Mouse (Mus musculus) B cell, adult 67 days (primary cell): ENCODE measurements around the gene Syt6. TPM values are rescaled to one million over a fixed set of nuclear protein-coding genes. Genes with fewer than 3 reads are reported as not detected.

Source experiments
- total RNA-seq, 2 experiments: library from RNA; stranded (reverse); gene quantifications; 4 replicates each; pipeline ENCODE4 v1.2.4; 2023

The Syt6 gene
- total RNA-seq, result not detected

DNA sequence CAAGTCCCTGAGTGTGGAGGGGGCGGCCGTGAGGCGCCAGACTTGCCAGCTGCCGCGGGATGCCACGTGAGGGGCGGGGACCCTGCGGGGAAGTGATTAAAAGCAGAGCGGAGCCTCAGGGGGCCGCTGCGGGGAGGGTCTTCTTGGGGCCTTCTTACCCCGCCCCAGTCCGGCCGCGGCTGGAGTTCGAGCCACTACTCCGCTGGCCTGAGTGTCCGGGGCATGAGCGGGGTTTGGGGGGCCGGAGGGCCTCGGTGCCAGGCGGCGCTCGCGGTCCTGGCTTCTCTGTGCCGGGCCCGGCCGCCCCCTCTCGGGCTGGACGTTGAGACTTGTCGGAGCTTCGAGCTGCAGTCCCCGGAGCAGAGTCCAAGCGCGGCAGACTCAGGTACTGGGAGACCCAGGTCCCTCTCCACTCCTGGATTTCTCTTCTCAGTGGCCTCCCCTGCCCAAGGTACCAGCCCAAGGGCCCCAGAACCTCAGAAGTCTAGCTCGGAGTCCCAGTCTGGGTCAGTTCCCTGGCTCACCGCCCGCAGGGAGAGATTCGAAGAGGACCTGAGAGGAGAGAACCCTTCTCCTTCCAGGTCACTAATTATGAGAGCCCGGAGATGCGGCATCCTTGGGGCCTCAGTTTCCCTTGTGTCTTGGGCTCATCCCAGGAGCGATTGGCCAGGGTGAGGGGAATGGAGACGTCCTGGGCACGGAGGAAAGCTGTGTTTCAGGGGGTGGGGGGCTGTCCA lies at the start of gene Syt6:
Gene Syt6, plus strand, starts transcription at position 76 of the 737 bp plus-strand sequence.

DNA sequence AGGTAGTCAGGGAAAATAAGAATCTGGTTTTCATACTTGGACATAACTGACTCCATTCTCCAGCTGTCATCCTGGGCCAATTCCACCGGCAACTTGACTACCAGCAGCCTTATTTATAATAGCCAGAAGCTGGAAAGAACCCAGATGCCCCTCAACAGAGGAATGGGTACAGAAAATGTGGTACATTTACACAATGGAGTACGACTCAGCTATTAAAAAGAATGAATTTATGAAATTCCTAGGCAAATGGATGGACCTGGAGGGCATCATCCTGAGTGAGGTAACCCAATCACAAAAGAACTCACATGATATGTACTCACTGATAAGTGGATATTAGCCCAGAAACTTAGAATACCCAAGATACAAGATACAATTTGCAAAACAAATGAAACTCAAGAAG lies 70.9 kb downstream of the Syt6 start, which contains the start of gene Atg4a-ps:
Gene Atg4a-ps, minus strand, starts transcription at position 101 of the 400 bp plus-strand sequence.

Other genes starting within 250 kb of the Syt6 start
- gene Atg4a-ps, start 70.8 kb downstream of the Syt6 start, total RNA-seq, result 1 to 10 TPM in 1 of 2 experiments, not detected in 1; 3.1 TPM
- gene Olfml3, start 162.8 kb downstream of the Syt6 start, total RNA-seq, result 1 to 10 TPM; 3.1 to 3.5 TPM
- gene Gm10964, start 164.1 kb downstream of the Syt6 start, total RNA-seq, result not detected
- 100 to 1,000 TPM; 241 to 255 TPM for gene Hipk1, start 216.3 kb downstream of the Syt6 start, total RNA-seq
- 10 to 100 TPM; 23.8 to 30.6 TPM for gene Dclre1b, start 234.2 kb downstream of the Syt6 start, total RNA-seq
- gene Ap4b1, start 234.3 kb downstream of the Syt6 start, total RNA-seq, result 10 to 100 TPM; 27.3 to 30.1 TPM
- 1 to 10 TPM in 1 of 2 experiments, not detected in 1; 2.0 TPM for gene Gm43064, start 234.3 kb downstream of the Syt6 start, total RNA-seq